In the genomic region with DNA sequence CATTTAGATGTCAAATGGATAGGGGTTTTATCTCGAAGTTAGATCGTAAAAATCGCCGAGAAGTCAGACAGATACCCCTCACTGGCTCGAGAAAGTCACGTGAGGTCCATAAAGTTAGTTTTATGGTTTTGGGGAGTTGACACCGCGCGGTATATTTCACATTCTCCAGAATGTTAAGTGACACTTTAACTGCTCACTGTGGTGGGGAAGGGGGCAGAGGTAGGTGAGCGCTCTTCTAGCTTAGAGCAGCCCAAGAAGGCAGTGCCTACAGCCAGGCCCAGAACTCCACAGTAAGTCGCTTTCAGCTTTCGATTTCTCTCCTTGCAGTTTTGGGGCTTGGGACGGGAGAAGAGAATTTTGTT, we compare ENCODE assay signal across 11 mouse cellular contexts. TPM values are rescaled to one million over a fixed set of nuclear protein-coding genes. Genes with fewer than 3 reads are reported as not detected.
DNase-seq lines count a peak whose midpoint lies in the region; ATAC-seq lines count a peak whose summit lies in the region.
"Had no signal": no experiment of that assay in that cellular context is flagged by ENCODE, and none has a peak within 500 bp of the region (broad histone marks: within the 10 kb centered on the region; RNA-seq: fewer than 3 reads in every experiment).

No protein-coding gene starts in this region.

- H3K27ac ChIP-seq in hindbrain, embryonic 14.5 days, result peak overlapping the region; percentile 99
- H3K27ac ChIP-seq in kidney, embryonic 14.5 days (ENCODE audit: low read depth, low read length), result peak overlapping the region; percentile 100
- peak overlapping the region; percentile 100 for H3K27ac ChIP-seq in neural tube, embryonic 11.5 days (ENCODE audit: low read depth, low read length)
- H3K27ac ChIP-seq in midbrain, embryonic 13.5 days, result no peak overlapping the region
- H3K27ac ChIP-seq: heart, embryonic 10.5 days had no signal

- peak overlapping the region; percentile 48 for H3K4me3 ChIP-seq in hindbrain, embryonic 14.5 days (replicated peaks; ENCODE audit: low read length)
- H3K4me3 ChIP-seq in kidney, embryonic 14.5 days (ENCODE audit: low read length), result peak overlapping the region; percentile 53
- peak overlapping the region; percentile 96 for H3K4me3 ChIP-seq in neural tube, embryonic 11.5 days (ENCODE audit: low read depth, low read length)
- H3K4me3 ChIP-seq in midbrain, embryonic 13.5 days (replicated peaks), result no peak overlapping the region
- H3K4me3 ChIP-seq: heart, embryonic 10.5 days had no signal

- H3K9me3 ChIP-seq in hindbrain, embryonic 14.5 days (ENCODE audit: control insufficient read depth, low read length), result no peaks in the 10 kb centered on the region
- H3K9me3 ChIP-seq in kidney, embryonic 14.5 days (ENCODE audit: control insufficient read depth, low read length), result no peaks in the 10 kb centered on the region
- no peaks in the 10 kb centered on the region for H3K9me3 ChIP-seq in neural tube, embryonic 11.5 days (ENCODE audit: control insufficient read depth, low read length)
- H3K9me3 ChIP-seq in midbrain, embryonic 13.5 days, result no peaks in the 10 kb centered on the region
- H3K9me3 ChIP-seq: heart, embryonic 10.5 days had no signal

- peak overlapping the region; percentile 97 for H3K9ac ChIP-seq in hindbrain, embryonic 14.5 days
- peak overlapping the region; percentile 99 for H3K9ac ChIP-seq in kidney, embryonic 14.5 days (ENCODE audit: low read depth, low read length)
- H3K9ac ChIP-seq in neural tube, embryonic 11.5 days (ENCODE audit: low read length), result peak overlapping the region; percentile 100
- no peak overlapping the region for H3K9ac ChIP-seq in midbrain, embryonic 13.5 days (replicated peaks)

- peak; percentile 58 for DNase-seq in adrenal gland, postnatal 14 days
- DNase-seq in adrenal gland, postnatal 4 days (ENCODE audit: low spot score in 2 of 2), result no peak
- no peak for DNase-seq in hindbrain, embryonic 14.5 days (ENCODE audit: low spot score)
- no peak for DNase-seq in neural tube, embryonic 11.5 days (ENCODE audit: low spot score)
- no peak for DNase-seq in right cerebral cortex, adult 18-20 months
- DNase-seq in thymus, postnatal 25 days, result no peak
- DNase-seq: cerebellum, adult 9-11 months; lung, postnatal 10 days had no signal

- ATAC-seq in hindbrain, embryonic 14.5 days (ENCODE audit: low FRiP score), result no peak
- ATAC-seq in kidney, embryonic 14.5 days (ENCODE audit: low FRiP score, low TSS enrichment), result peak; percentile 88
- ATAC-seq in neural tube, embryonic 11.5 days (ENCODE audit: insufficient read depth, low FRiP score, low TSS enrichment), result peak; percentile 73
- no peak for ATAC-seq in midbrain, embryonic 13.5 days

- no peaks in the 10 kb centered on the region for H3K4me1 ChIP-seq in hindbrain, embryonic 14.5 days (replicated peaks; ENCODE audit: control insufficient read depth, insufficient read depth, low read length)
- peaks cover 43% of the 10 kb centered on the region for H3K4me1 ChIP-seq in kidney, embryonic 14.5 days (ENCODE audit: control insufficient read depth, insufficient read depth, low read length)
- H3K4me1 ChIP-seq in neural tube, embryonic 11.5 days (ENCODE audit: control insufficient read depth, insufficient read depth, low read length), result peaks cover 19% of the 10 kb centered on the region
- no peaks in the 10 kb centered on the region; the same call in 1 of the 2 replicates for H3K4me1 ChIP-seq in midbrain, embryonic 13.5 days (replicated peaks)

- WGBS in hindbrain, embryonic 14.5 days, result 8% methylated on average over 13 of the region's 13 CpGs
- WGBS in kidney, embryonic 14.5 days, result 4% methylated on average over 13 of the region's 13 CpGs
- 1% methylated on average over 13 of the region's 13 CpGs for WGBS in neural tube, embryonic 11.5 days
- 1% methylated on average over 13 of the region's 13 CpGs for WGBS in midbrain, embryonic 13.5 days

- H3K4me2 ChIP-seq in hindbrain, embryonic 14.5 days (replicated peaks), result peak overlapping the region; percentile 77
- peak overlapping the region; percentile 95 for H3K4me2 ChIP-seq in kidney, embryonic 14.5 days (replicated peaks; ENCODE audit: low read depth, low read length)
- peak overlapping the region; percentile 100 for H3K4me2 ChIP-seq in neural tube, embryonic 11.5 days (ENCODE audit: low read depth)
- no peak overlapping the region for H3K4me2 ChIP-seq in midbrain, embryonic 13.5 days (replicated peaks)

- peaks cover 93% of the 10 kb centered on the region for H3K27me3 ChIP-seq in hindbrain, embryonic 14.5 days (ENCODE audit: control insufficient read depth, insufficient read depth, low read length)
- no peaks in the 10 kb centered on the region for H3K27me3 ChIP-seq in kidney, embryonic 14.5 days (ENCODE audit: control insufficient read depth, insufficient read depth, low read length)
- H3K27me3 ChIP-seq in neural tube, embryonic 11.5 days (ENCODE audit: control insufficient read depth, insufficient read depth, low read length), result no peaks in the 10 kb centered on the region
- H3K27me3 ChIP-seq in midbrain, embryonic 13.5 days, result peaks cover 100% of the 10 kb centered on the region

- no peaks in the 10 kb centered on the region for H3K36me3 ChIP-seq in hindbrain, embryonic 14.5 days (replicated peaks; ENCODE audit: control insufficient read depth, insufficient read depth)
- peaks cover 26% of the 10 kb centered on the region for H3K36me3 ChIP-seq in kidney, embryonic 14.5 days (ENCODE audit: control insufficient read depth, insufficient read depth, low read length)
- H3K36me3 ChIP-seq in neural tube, embryonic 11.5 days (ENCODE audit: control insufficient read depth, insufficient read depth, low read length), result no peaks in the 10 kb centered on the region; the same call in 1 of the 2 replicates
- no peaks in the 10 kb centered on the region for H3K36me3 ChIP-seq in midbrain, embryonic 13.5 days
- H3K36me3 ChIP-seq: heart, embryonic 10.5 days had no signal

RNA-seq across cellular contexts. Expression of gene Hoxb5, which starts 3.8 kb away (rescaled TPM):
- 17.1 and 18.7 TPM in 2 replicates for total RNA-seq in adrenal gland, postnatal 14 days (2021)
- 10 to 100 TPM; 26.5 to 27.8 TPM for total RNA-seq in adrenal gland, postnatal 4 days (2021)
- 140 and 157 TPM in 2 replicates for polyA plus RNA-seq in hindbrain, embryonic 14.5 days (2014; fragmentation: Nextera tagmentation; extraction: Ambion mirVana)
- polyA plus RNA-seq in kidney, embryonic 14.5 days (2014; fragmentation: Nextera tagmentation; extraction: Ambion mirVana), result 22.1 and 24.3 TPM in 2 replicates
- 49.0 and 49.1 TPM in 2 replicates for polyA plus RNA-seq in neural tube, embryonic 11.5 days (2014; fragmentation: Nextera tagmentation; extraction: Ambion mirVana)
- 0.08 TPM in 1 of 2 replicates, not detected in the other for polyA plus RNA-seq in midbrain, embryonic 13.5 days (2015; fragmentation: Nextera tagmentation; extraction: Ambion mirVana)

RNA-seq across cellular contexts. Expression of gene Hoxb4, which starts 11.2 kb away (rescaled TPM):
- 14.0 and 15.7 TPM in 2 replicates for total RNA-seq in adrenal gland, postnatal 14 days (2021)
- 10 to 100 TPM; 19.8 to 22.0 TPM for total RNA-seq in adrenal gland, postnatal 4 days (2021)
- polyA plus RNA-seq in hindbrain, embryonic 14.5 days (2014; fragmentation: Nextera tagmentation; extraction: Ambion mirVana), result 4.0 and 5.4 TPM in 2 replicates
- 4.2 and 8.6 TPM in 2 replicates for polyA plus RNA-seq in kidney, embryonic 14.5 days (2014; fragmentation: Nextera tagmentation; extraction: Ambion mirVana)
- 3.1 and 3.8 TPM in 2 replicates for polyA plus RNA-seq in neural tube, embryonic 11.5 days (2014; fragmentation: Nextera tagmentation; extraction: Ambion mirVana)
- not detected in 2 replicates for polyA plus RNA-seq in midbrain, embryonic 13.5 days (2015; fragmentation: Nextera tagmentation; extraction: Ambion mirVana)

RNA-seq across cellular contexts. Expression of gene Hoxb6, which starts 14.6 kb away (rescaled TPM):
- total RNA-seq in adrenal gland, postnatal 14 days (2021), result 35.7 and 39.8 TPM in 2 replicates
- total RNA-seq in adrenal gland, postnatal 4 days (2021), result 10 to 100 TPM; 43.6 to 47.9 TPM
- 71.4 and 90.1 TPM in 2 replicates for polyA plus RNA-seq in hindbrain, embryonic 14.5 days (2014; fragmentation: Nextera tagmentation; extraction: Ambion mirVana)
- polyA plus RNA-seq in kidney, embryonic 14.5 days (2014; fragmentation: Nextera tagmentation; extraction: Ambion mirVana), result 44.1 and 53.1 TPM in 2 replicates
- polyA plus RNA-seq in neural tube, embryonic 11.5 days (2014; fragmentation: Nextera tagmentation; extraction: Ambion mirVana), result 81.4 and 87.2 TPM in 2 replicates
- polyA plus RNA-seq in midbrain, embryonic 13.5 days (2015; fragmentation: Nextera tagmentation; extraction: Ambion mirVana), result not detected in 2 replicates

RNA-seq across cellular contexts. Expression of gene Hoxb3, which starts 16.2 kb away (rescaled TPM):
- total RNA-seq in adrenal gland, postnatal 14 days (2021), result 17.1 and 26.0 TPM in 2 replicates
- 10 to 100 TPM; 40.5 to 44.5 TPM for total RNA-seq in adrenal gland, postnatal 4 days (2021)
- 12.8 and 17.2 TPM in 2 replicates for polyA plus RNA-seq in hindbrain, embryonic 14.5 days (2014; fragmentation: Nextera tagmentation; extraction: Ambion mirVana)
- polyA plus RNA-seq in kidney, embryonic 14.5 days (2014; fragmentation: Nextera tagmentation; extraction: Ambion mirVana), result 8.2 and 8.6 TPM in 2 replicates
- 10.3 and 14.2 TPM in 2 replicates for polyA plus RNA-seq in neural tube, embryonic 11.5 days (2014; fragmentation: Nextera tagmentation; extraction: Ambion mirVana)
- polyA plus RNA-seq in midbrain, embryonic 13.5 days (2015; fragmentation: Nextera tagmentation; extraction: Ambion mirVana), result 0.11 TPM in 1 of 2 replicates, not detected in the other

RNA-seq across cellular contexts. Expression of gene Hoxb7, which starts 20.5 kb away (rescaled TPM):
- 34.3 and 37.8 TPM in 2 replicates for total RNA-seq in adrenal gland, postnatal 14 days (2021)
- 10 to 100 TPM; 39.4 to 49.8 TPM for total RNA-seq in adrenal gland, postnatal 4 days (2021)
- 40.8 and 45.6 TPM in 2 replicates for polyA plus RNA-seq in hindbrain, embryonic 14.5 days (2014; fragmentation: Nextera tagmentation; extraction: Ambion mirVana)
- 58.6 and 61.9 TPM in 2 replicates for polyA plus RNA-seq in kidney, embryonic 14.5 days (2014; fragmentation: Nextera tagmentation; extraction: Ambion mirVana)
- polyA plus RNA-seq in neural tube, embryonic 11.5 days (2014; fragmentation: Nextera tagmentation; extraction: Ambion mirVana), result 65.5 and 65.9 TPM in 2 replicates
- not detected in 2 replicates for polyA plus RNA-seq in midbrain, embryonic 13.5 days (2015; fragmentation: Nextera tagmentation; extraction: Ambion mirVana)

Comparison
In these comparisons a context has a peak if more than half of its experiments do, and no peak if none do; other contexts are left out.
1. ATAC-seq: peak in kidney, embryonic 14.5 days (single experiment) and neural tube, embryonic 11.5 days (single experiment); none in hindbrain, embryonic 14.5 days (single experiment) and midbrain, embryonic 13.5 days (single experiment).
2. RNA of gene Hoxb5, which starts 3.8 kb away (polyA plus RNA-seq): 140 to 157 TPM in hindbrain, embryonic 14.5 days, 49.0 to 49.1 TPM in neural tube, embryonic 11.5 days and 22.1 to 24.3 TPM in kidney, embryonic 14.5 days; 0.08 TPM in midbrain, embryonic 13.5 days; every median in the first group is over 10 times any median in the second.
3. RNA of gene Hoxb6, which starts 14.6 kb away (polyA plus RNA-seq): 71.4 to 90.1 TPM in hindbrain, embryonic 14.5 days, 81.4 to 87.2 TPM in neural tube, embryonic 11.5 days and 44.1 to 53.1 TPM in kidney, embryonic 14.5 days; not detected in midbrain, embryonic 13.5 days; every median in the first group is over 10 times any median in the second.